ENCODE assay signal across 11 mouse cellular contexts in genomic region chr5:64714221-64714653, GRCm38 (mm10).
DNase-seq lines count a peak whose midpoint lies in the region; ATAC-seq and TF ChIP-seq lines count a peak whose summit lies in the region.
"Had no signal": no experiment of that assay in that cellular context is flagged by ENCODE, and none has a peak within 500 bp of the region (broad histone marks: within the 10 kb centered on the region; RNA-seq: fewer than 3 reads in every experiment).

No protein-coding gene starts in this region.

- no peaks in the 10 kb centered on the region for H3K4me1 ChIP-seq in cerebellum, adult 2 months (ENCODE audit: control insufficient read depth, insufficient read depth, low read length)
- H3K4me1 ChIP-seq in stomach, embryonic 15.5 days, result no peaks in the 10 kb centered on the region
- H3K4me1 ChIP-seq in stomach, postnatal 0 days (replicated peaks; ENCODE audit: control insufficient read depth, insufficient read depth), result no peaks in the 10 kb centered on the region
- H3K4me1 ChIP-seq in limb, embryonic 15.5 days, result 0 out of 2 replicates have a peak, but pooled peaks cover 2% of the 10 kb centered on the region

- peak; percentile 56 to 71 for DNase-seq in cerebellum, postnatal 14 days
- DNase-seq in cerebellum, adult 2 months, result no peak
- DNase-seq in stomach, postnatal 0 days (ENCODE audit: low spot score), result no peak
- no peak for DNase-seq in thymus, adult 18-20 months
- DNase-seq: adrenal gland, postnatal 25 days; kidney, adult 9 months had no signal

- no peak for TF ChIP-seq POLR2A in cerebellum, adult 2 months (IDR thresholded peaks at IDR 0.05; ENCODE audit: borderline replicate concordance, insufficient read depth, low read length)

- 11% methylated on average over 10 of the region's 10 CpGs for WGBS in cerebellum, adult 2 months
- 67% methylated on average over 10 of the region's 10 CpGs for WGBS in stomach, embryonic 15.5 days
- 66% methylated on average over 10 of the region's 10 CpGs for WGBS in stomach, postnatal 0 days
- WGBS in limb, embryonic 15.5 days, result 71% methylated on average over 10 of the region's 10 CpGs

- TF ChIP-seq EP300 in stomach, postnatal 0 days (optimal IDR thresholded peaks at IDR 0.05), result no peak

- no peaks in the 10 kb centered on the region for H3K9me3 ChIP-seq in stomach, embryonic 15.5 days
- H3K9me3 ChIP-seq in stomach, postnatal 0 days (ENCODE audit: control insufficient read depth, low read length), result no peaks in the 10 kb centered on the region
- no peaks in the 10 kb centered on the region for H3K9me3 ChIP-seq in limb, embryonic 15.5 days
- H3K9me3 ChIP-seq: megakaryocyte, embryonic 14.5 days had no signal

- ATAC-seq in stomach, embryonic 15.5 days (ENCODE audit: insufficient read depth, low FRiP score, low read depth), result 0 out of 2 replicates have a peak, but pooled peaks have one; percentile 8
- no peak for ATAC-seq in stomach, postnatal 0 days (ENCODE audit: low FRiP score, low TSS enrichment)
- ATAC-seq in limb, embryonic 15.5 days (ENCODE audit: insufficient number of reproducible peaks, low FRiP score, low TSS enrichment, low read depth), result 0 out of 2 replicates have a peak, but pooled peaks have one; percentile 52
- no peak for ATAC-seq in inflammation-experienced regulatory T-cells, adult 6 months
- ATAC-seq in megakaryocyte-erythroid progenitor cell, adult 5-6 weeks (replicated peaks; ENCODE audit: low FRiP score, low TSS enrichment, poor library complexity, severe bottlenecking), result no peak

- no peak overlapping the region for H3K27ac ChIP-seq in cerebellum, adult 2 months (ENCODE audit: insufficient read depth, low read length)
- no peak overlapping the region for H3K27ac ChIP-seq in stomach, embryonic 15.5 days
- H3K27ac ChIP-seq in stomach, postnatal 0 days (replicated peaks), result no peak overlapping the region
- H3K27ac ChIP-seq in limb, embryonic 15.5 days, result no peak overlapping the region

- no peaks in the 10 kb centered on the region for H3K27me3 ChIP-seq in cerebellum, adult 2 months (ENCODE audit: control insufficient read depth, insufficient read depth, low read length)
- no peaks in the 10 kb centered on the region for H3K27me3 ChIP-seq in stomach, embryonic 15.5 days (replicated peaks)
- no peaks in the 10 kb centered on the region for H3K27me3 ChIP-seq in stomach, postnatal 0 days (ENCODE audit: control insufficient read depth, insufficient read depth, low read length)
- no peaks in the 10 kb centered on the region for H3K27me3 ChIP-seq in limb, embryonic 15.5 days
- H3K27me3 ChIP-seq: megakaryocyte, embryonic 14.5 days had no signal

- H3K4me2 ChIP-seq in stomach, embryonic 15.5 days, result no peak overlapping the region
- no peak overlapping the region for H3K4me2 ChIP-seq in stomach, postnatal 0 days (replicated peaks; ENCODE audit: low read depth)
- H3K4me2 ChIP-seq in limb, embryonic 15.5 days, result no peak overlapping the region

- no peak for TF ChIP-seq CTCF in cerebellum, adult 2 months (IDR thresholded peaks at IDR 0.05; ENCODE audit: borderline replicate concordance, insufficient read depth, low read depth, low read length)
- no peak for TF ChIP-seq CTCF in stomach, postnatal 0 days (IDR thresholded peaks at IDR 0.05; ENCODE audit: low read depth)

- H3K9ac ChIP-seq in stomach, embryonic 15.5 days, result no peak overlapping the region
- H3K9ac ChIP-seq in stomach, postnatal 0 days (ENCODE audit: low read length), result no peak overlapping the region
- no peak overlapping the region for H3K9ac ChIP-seq in limb, embryonic 15.5 days

- H3K36me3 ChIP-seq in stomach, embryonic 15.5 days, result no peaks in the 10 kb centered on the region
- H3K36me3 ChIP-seq in stomach, postnatal 0 days (ENCODE audit: control insufficient read depth, insufficient read depth, low read length), result no peaks in the 10 kb centered on the region
- H3K36me3 ChIP-seq in limb, embryonic 15.5 days, result no peaks in the 10 kb centered on the region

- no peak overlapping the region for H3K4me3 ChIP-seq in cerebellum, adult 2 months (replicated peaks; ENCODE audit: insufficient read depth, low read depth, low read length)
- H3K4me3 ChIP-seq in stomach, embryonic 15.5 days (replicated peaks), result no peak overlapping the region
- H3K4me3 ChIP-seq in stomach, postnatal 0 days (ENCODE audit: low read depth, low read length), result no peak overlapping the region
- no peak overlapping the region for H3K4me3 ChIP-seq in limb, embryonic 15.5 days
- H3K4me3 ChIP-seq: megakaryocyte, embryonic 14.5 days had no signal

Comparison
In these comparisons a context has a peak if more than half of its experiments do, and no peak if none do; other contexts are left out.
1. DNase-seq: peak in cerebellum, postnatal 14 days (2 of 2); none in cerebellum, adult 2 months (0 of 2), stomach, postnatal 0 days (single experiment) and thymus, adult 18-20 months (0 of 2).
2. ATAC-seq: peak in stomach, embryonic 15.5 days (single experiment) and limb, embryonic 15.5 days (single experiment); none in stomach, postnatal 0 days (single experiment), inflammation-experienced regulatory T-cells, adult 6 months (single experiment) and megakaryocyte-erythroid progenitor cell, adult 5-6 weeks (single experiment).